Mouse (Mus musculus): ENCODE measurements around the gene Chp1.

- no peak for TF ChIP-seq CTCF (conservative IDR thresholded peaks at IDR 0.05; ENCODE audit: low read length)
- no peak for TF ChIP-seq POU5F1 (IDR thresholded peaks at IDR 0.05; ENCODE audit: borderline replicate concordance, low read length)
- TF ChIP-seq NANOG (IDR thresholded peaks at IDR 0.05; ENCODE audit: borderline replicate concordance, low read length): no peak
Measured at GRCm38 (mm10) chr2:119510856-119511255, 36.6 kb upstream of the Chp1 start.
